Mouse (Mus musculus): ENCODE data around the gene Cbr4.

The Cbr4 gene

GRCm38 (mm10) chr8:61550006-61550748 is 62.6 kb downstream of the Cbr4 start:
- no peak for DNase-seq (ENCODE audit: low spot score)

- no peak for DNase-seq (ENCODE audit: low spot score)
Observed at GRCm38 (mm10) chr8:61552221-61552620, 64.7 kb downstream of the Cbr4 start.

GRCm38 (mm10) chr8:61552755-61553402 is 65.3 kb downstream of the Cbr4 start:
- no peak for DNase-seq (ENCODE audit: low spot score)

GRCm38 (mm10) chr8:61555343-61555742 is 67.8 kb downstream of the Cbr4 start:
- DNase-seq (ENCODE audit: low spot score) = no peak

GRCm38 (mm10) chr8:61556219-61556618 is 68.7 kb downstream of the Cbr4 start:
- no peak for DNase-seq (ENCODE audit: low spot score)

All from urinary bladder, postnatal 14 days (tissue).